ENCODE assay signal across 8 mouse cellular contexts in the genomic region with DNA sequence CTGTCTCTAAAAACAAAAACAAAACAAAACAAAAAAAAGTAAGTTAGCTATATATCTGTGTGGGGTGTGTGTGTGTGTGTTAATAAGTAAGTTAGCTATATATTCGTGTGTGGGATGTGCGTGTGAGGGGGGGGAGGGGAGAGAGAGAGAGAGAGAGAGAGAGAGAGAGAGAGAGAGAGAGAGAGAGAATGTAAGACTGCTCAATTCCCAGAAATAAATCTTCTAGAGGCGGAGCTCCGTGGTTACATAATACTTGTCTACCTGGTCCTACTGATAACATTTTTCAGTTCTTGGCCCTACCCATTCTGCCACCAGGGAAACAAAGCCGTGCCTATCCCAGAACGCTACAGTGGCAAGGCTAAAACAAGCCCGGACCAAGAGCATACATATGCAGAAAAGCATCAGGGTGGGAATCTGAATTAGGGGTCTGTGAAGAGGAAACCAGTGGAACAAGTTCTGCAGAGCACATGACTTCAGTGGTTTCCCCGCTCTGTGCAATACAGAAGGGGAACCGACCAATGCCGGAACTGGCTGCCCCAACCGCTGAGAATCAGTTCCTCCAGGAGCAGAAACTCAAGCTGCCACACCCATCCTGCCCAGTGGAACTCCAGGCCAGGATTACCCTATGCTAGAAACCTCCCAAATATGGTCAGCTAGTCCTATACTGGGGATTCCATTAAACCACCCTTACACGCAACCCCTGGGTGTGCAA. TPM values are rescaled to one million over a fixed set of nuclear protein-coding genes. Genes with fewer than 3 reads are reported as not detected.
DNase-seq lines count a peak whose midpoint lies in the region; ATAC-seq lines count a peak whose summit lies in the region.

No protein-coding gene starts in this region.

- peak; percentile 34 for DNase-seq in limb, embryonic 11.5 days (ENCODE audit: low spot score)
- no peak for DNase-seq in limb, embryonic 10.5 days (ENCODE audit: low spot score)
- peak; percentile 31 to 44 for DNase-seq in gastrocnemius, postnatal 36 days
- peak; percentile 76 for DNase-seq in kidney, adult 9 months
- peak; percentile 70 for DNase-seq in lung, postnatal 14 days
- peak; percentile 42 to 61 for DNase-seq in thymus, postnatal 10 days (ENCODE audit: low spot score in 2 of 2)
- no peak for DNase-seq in hindbrain, embryonic 14.5 days (ENCODE audit: low spot score)

- ATAC-seq in limb, embryonic 11.5 days (ENCODE audit: insufficient number of reproducible peaks, low FRiP score, low TSS enrichment, low read depth) = no peak
- ATAC-seq in forebrain, embryonic 16.5 days = no peak
- ATAC-seq in hindbrain, embryonic 14.5 days (ENCODE audit: low FRiP score) = no peak

- no peaks in the 10 kb centered on the region for H3K9me3 ChIP-seq in limb, embryonic 11.5 days (ENCODE audit: control insufficient read depth, low read length)
- H3K9me3 ChIP-seq in limb, embryonic 10.5 days (replicated peaks) = no peaks in the 10 kb centered on the region
- no peaks in the 10 kb centered on the region for H3K9me3 ChIP-seq in forebrain, embryonic 16.5 days (ENCODE audit: control insufficient read depth, low read length)
- H3K9me3 ChIP-seq in hindbrain, embryonic 14.5 days (ENCODE audit: control insufficient read depth, low read length) = no peaks in the 10 kb centered on the region

- H3K4me2 ChIP-seq in limb, embryonic 11.5 days (ENCODE audit: low read depth, severe bottlenecking) = no peak overlapping the region
- no peak overlapping the region for H3K4me2 ChIP-seq in forebrain, embryonic 16.5 days (ENCODE audit: low read length)
- H3K4me2 ChIP-seq in hindbrain, embryonic 14.5 days (replicated peaks) = no peak overlapping the region

- WGBS in limb, embryonic 11.5 days = 79% methylated on average over 12 of the region's 12 CpGs
- WGBS in limb, embryonic 10.5 days = 79% methylated on average over 12 of the region's 12 CpGs
- WGBS in forebrain, embryonic 16.5 days = 83% methylated on average over 12 of the region's 12 CpGs
- 85% methylated on average over 12 of the region's 12 CpGs for WGBS in hindbrain, embryonic 14.5 days

- H3K4me3 ChIP-seq in limb, embryonic 11.5 days (ENCODE audit: low read depth, low read length) = no peak overlapping the region
- H3K4me3 ChIP-seq in limb, embryonic 10.5 days = no peak overlapping the region
- no peak overlapping the region for H3K4me3 ChIP-seq in forebrain, embryonic 16.5 days (replicated peaks; ENCODE audit: low read length)
- H3K4me3 ChIP-seq in hindbrain, embryonic 14.5 days (replicated peaks; ENCODE audit: low read length) = no peak overlapping the region

- H3K36me3 ChIP-seq in limb, embryonic 11.5 days (ENCODE audit: control insufficient read depth, insufficient read depth, low read length) = no peaks in the 10 kb centered on the region
- no peaks in the 10 kb centered on the region for H3K36me3 ChIP-seq in limb, embryonic 10.5 days
- H3K36me3 ChIP-seq in forebrain, embryonic 16.5 days (ENCODE audit: control insufficient read depth, insufficient read depth) = no peaks in the 10 kb centered on the region
- no peaks in the 10 kb centered on the region for H3K36me3 ChIP-seq in hindbrain, embryonic 14.5 days (replicated peaks; ENCODE audit: control insufficient read depth, insufficient read depth)

- no peaks in the 10 kb centered on the region for H3K4me1 ChIP-seq in limb, embryonic 11.5 days (ENCODE audit: control insufficient read depth, insufficient read depth, low read length)
- peaks cover 22% of the 10 kb centered on the region for H3K4me1 ChIP-seq in limb, embryonic 10.5 days
- peaks cover under 1% of the 10 kb centered on the region; the same call in 1 of the 2 replicates for H3K4me1 ChIP-seq in forebrain, embryonic 16.5 days (replicated peaks; ENCODE audit: control insufficient read depth, insufficient read depth, low read length)
- no peaks in the 10 kb centered on the region for H3K4me1 ChIP-seq in hindbrain, embryonic 14.5 days (replicated peaks; ENCODE audit: control insufficient read depth, insufficient read depth, low read length)

- intact Hi-C loops in gastrocnemius, postnatal 36 days (cut with DNase I) = no loop called here

- no peak overlapping the region for H3K27ac ChIP-seq in limb, embryonic 11.5 days (replicated peaks; ENCODE audit: low read depth, low read length)
- H3K27ac ChIP-seq in limb, embryonic 10.5 days = no peak overlapping the region
- H3K27ac ChIP-seq in forebrain, embryonic 16.5 days (ENCODE audit: low read length) = no peak overlapping the region
- H3K27ac ChIP-seq in hindbrain, embryonic 14.5 days = no peak overlapping the region

- H3K9ac ChIP-seq in limb, embryonic 11.5 days (ENCODE audit: low read length) = no peak overlapping the region
- H3K9ac ChIP-seq in forebrain, embryonic 16.5 days (replicated peaks; ENCODE audit: low read depth, low read length) = no peak overlapping the region
- H3K9ac ChIP-seq in hindbrain, embryonic 14.5 days = no peak overlapping the region

- no peaks in the 10 kb centered on the region for H3K27me3 ChIP-seq in limb, embryonic 11.5 days (ENCODE audit: control insufficient read depth, insufficient read depth, low read length)
- no peaks in the 10 kb centered on the region for H3K27me3 ChIP-seq in limb, embryonic 10.5 days (ENCODE audit: low read depth, poor library complexity, severe bottlenecking)
- no peaks in the 10 kb centered on the region for H3K27me3 ChIP-seq in forebrain, embryonic 16.5 days (replicated peaks; ENCODE audit: control insufficient read depth, insufficient read depth, low read length)
- H3K27me3 ChIP-seq in hindbrain, embryonic 14.5 days (ENCODE audit: control insufficient read depth, insufficient read depth, low read length) = no peaks in the 10 kb centered on the region

RNA-seq across cellular contexts. Expression of gene Iqgap1, which starts 46.7 kb away (rescaled TPM):
- 25.9 and 30.3 TPM in 2 replicates for polyA plus RNA-seq in limb, embryonic 11.5 days (2014; fragmentation: Nextera tagmentation; extraction: Ambion mirVana)
- 21.8 and 25.4 TPM in 2 replicates for polyA plus RNA-seq in limb, embryonic 10.5 days (2016; fragmentation: Nextera tagmentation; extraction: Ambion mirVana)
- total RNA-seq in gastrocnemius, postnatal 36 days (2021) = 10 to 100 TPM; 15.7 to 17.2 TPM
- polyA plus RNA-seq in forebrain, embryonic 16.5 days (2015; fragmentation: Nextera tagmentation; extraction: Ambion mirVana) = 24.5 and 25.9 TPM in 2 replicates
- polyA plus RNA-seq in hindbrain, embryonic 14.5 days (2014; fragmentation: Nextera tagmentation; extraction: Ambion mirVana) = 19.6 and 24.7 TPM in 2 replicates

Comparison
In these comparisons a context has a peak if more than half of its experiments do, and no peak if none do; other contexts are left out.
1. DNase-seq: peak in limb, embryonic 11.5 days (single experiment), gastrocnemius, postnatal 36 days (2 of 2), kidney, adult 9 months (single experiment), lung, postnatal 14 days (single experiment) and thymus, postnatal 10 days (2 of 2); none in limb, embryonic 10.5 days (single experiment) and hindbrain, embryonic 14.5 days (single experiment).